Mouse (Mus musculus): ENCODE results near the gene Hspa8. TPM values are rescaled to one million over a fixed set of nuclear protein-coding genes. Genes with fewer than 3 reads are reported as not detected.
A peak's percentile ranks its signal among the peaks of the same experiment; 100 is the strongest.
"Not testable (repeated sequence)": the region's sequence is repeated elsewhere in the genome, so short reads cannot be mapped to it uniquely, and the experiment has no call there.

Gene Hspa8
- total RNA-seq, 2 experiments from 2014 or later: 686 to 753 TPM

GRCm38 (mm10) chr9:40781726-40782581, 18.8 kb upstream of the Hspa8 start:
- no peak for ATAC-seq (replicated peaks; ENCODE audit: low FRiP score, poor library complexity, severe bottlenecking)

DNA sequence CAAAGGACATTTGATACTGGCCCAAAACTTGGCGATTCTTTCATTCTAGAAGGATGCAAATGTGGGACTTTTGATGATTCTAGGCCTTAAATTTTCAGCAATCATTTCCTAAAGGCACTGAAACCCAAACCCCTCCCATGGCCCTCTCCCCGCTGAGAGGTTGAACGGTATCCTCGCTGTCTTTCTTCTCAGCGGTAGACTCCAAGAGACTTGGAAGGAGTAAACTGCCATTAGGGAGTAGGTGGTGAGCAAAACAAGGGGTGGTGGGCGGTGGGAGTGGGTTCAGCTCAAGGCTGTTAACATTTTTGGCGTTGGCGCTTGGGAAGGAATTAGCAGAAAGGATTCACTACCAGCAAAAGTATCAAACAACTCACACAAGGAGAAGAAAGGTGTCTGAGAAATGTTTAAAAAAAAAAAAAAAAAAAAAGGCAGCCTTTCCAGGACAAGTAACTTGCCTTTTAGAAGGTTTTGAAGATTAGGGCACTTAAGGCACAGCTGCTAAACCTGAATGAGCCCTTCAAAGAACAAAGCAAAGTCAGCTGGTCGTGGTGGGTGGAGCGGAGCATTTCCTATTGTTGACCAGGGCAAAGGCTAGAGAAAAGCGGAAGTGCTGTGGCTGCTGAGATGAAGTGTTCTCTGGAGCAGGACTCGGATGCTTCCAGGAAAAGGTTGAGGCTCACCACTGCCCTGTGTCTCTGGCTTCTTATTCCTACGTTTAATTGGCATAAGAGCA, 17.0 kb upstream of the Hspa8 start:
- ATAC-seq (replicated peaks; ENCODE audit: low FRiP score, poor library complexity, severe bottlenecking): no peak

DNA sequence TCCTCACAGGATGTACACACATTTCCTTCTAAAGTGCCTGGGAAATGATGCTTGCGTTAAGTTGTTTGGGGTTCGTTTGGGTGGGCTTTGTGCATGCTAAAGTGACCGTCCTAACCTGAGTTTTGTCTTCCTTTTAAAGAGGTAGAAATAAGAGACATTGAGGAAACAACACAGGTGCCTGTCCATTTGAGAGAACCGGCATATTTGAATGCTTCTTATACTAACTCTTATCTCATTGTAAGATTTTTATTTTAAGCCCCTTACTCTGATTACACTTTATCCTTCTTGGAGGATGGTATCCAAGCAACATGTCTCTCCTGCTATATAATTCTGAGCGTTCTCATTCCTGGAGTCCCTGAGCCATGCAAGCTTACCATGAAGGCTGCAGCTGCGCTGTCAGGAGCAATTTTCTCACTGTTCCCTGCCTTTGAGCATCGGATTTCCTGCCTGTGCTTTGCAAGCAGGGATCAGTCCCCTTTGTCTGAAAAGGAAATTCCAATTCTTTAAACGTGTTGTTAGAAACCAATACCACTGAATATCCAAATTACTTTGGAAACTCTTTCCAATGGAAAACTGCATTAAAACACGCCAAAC, 16.3 kb upstream of the Hspa8 start:
- no peak for ATAC-seq (replicated peaks; ENCODE audit: low FRiP score, poor library complexity, severe bottlenecking)

DNA sequence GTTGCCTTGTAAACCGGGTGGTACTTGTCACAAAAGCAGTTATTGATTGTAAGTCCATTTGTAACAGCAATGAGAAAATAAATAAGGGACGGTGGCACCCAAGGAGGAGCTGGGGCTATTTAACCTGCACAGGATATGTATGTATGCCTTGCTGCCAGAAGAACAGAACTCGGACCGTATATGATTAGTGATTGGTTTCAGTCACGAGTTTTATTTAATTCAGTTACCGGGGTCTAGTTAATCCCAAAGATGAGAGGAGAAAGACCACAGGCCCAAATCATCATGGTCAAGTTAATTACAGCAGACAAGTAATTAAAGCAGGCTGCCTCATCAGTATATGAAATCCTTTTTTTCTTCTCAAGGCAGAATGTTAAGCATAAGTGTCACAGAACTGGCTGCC, 15.3 kb upstream of the Hspa8 start:
- no peak for ATAC-seq (replicated peaks; ENCODE audit: low FRiP score, poor library complexity, severe bottlenecking)

DNA sequence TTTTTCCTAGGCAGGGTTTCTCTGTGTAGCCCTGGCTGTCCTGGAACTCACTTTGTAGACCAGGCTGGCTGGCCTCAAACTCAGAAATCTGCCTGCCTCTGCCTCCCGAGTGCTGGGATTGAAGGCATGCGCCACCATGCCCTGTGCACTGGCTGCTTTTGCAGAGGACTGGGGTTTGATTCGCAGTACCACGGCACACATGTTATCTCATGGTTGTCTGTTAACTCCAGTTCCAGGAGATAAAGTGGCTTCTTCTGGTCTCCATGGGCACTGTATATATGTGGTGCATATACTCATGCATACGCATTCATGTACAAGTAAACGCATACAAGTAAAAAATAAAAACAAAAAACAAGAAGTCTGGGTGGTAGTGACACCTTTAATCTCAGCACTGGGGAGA, 14.0 kb upstream of the Hspa8 start:
- ATAC-seq (replicated peaks; ENCODE audit: low FRiP score, poor library complexity, severe bottlenecking): not testable (repeated sequence)

- no peak for ATAC-seq (replicated peaks; ENCODE audit: low FRiP score, poor library complexity, severe bottlenecking)
Observed at GRCm38 (mm10) chr9:40791864-40792633, 8.7 kb upstream of the Hspa8 start.

- ATAC-seq (replicated peaks; ENCODE audit: low FRiP score, poor library complexity, severe bottlenecking): no peak
Observed at GRCm38 (mm10) chr9:40793581-40793980, 7.2 kb upstream of the Hspa8 start.

DNA sequence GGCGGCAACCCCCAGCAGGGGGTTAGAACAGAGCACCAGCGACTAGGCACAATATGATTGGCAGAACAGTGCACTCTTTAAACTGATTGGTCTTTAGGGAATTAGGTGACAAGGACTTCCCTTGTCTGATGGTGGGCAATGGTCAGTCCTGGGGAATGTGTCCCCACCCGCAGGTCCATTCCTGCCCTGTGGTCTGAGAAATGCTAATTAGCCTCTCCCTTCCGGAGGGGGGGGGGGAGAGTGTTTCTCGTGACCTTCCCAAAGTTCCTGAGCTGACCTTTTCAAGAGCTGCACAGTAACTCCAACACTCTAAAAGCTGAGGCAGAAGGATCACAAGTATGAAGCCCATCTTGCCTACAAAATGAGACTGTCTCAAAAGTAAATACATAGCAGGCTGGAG, 6.5 kb upstream of the Hspa8 start:
- ATAC-seq (replicated peaks; ENCODE audit: low FRiP score, poor library complexity, severe bottlenecking): no peak

GRCm38 (mm10) chr9:40794926-40795325, 5.9 kb upstream of the Hspa8 start:
- no peak for ATAC-seq (replicated peaks; ENCODE audit: low FRiP score, poor library complexity, severe bottlenecking)

- no peak for ATAC-seq (replicated peaks; ENCODE audit: low FRiP score, poor library complexity, severe bottlenecking)
Observed at GRCm38 (mm10) chr9:40795562-40795961, 5.2 kb upstream of the Hspa8 start.

DNA sequence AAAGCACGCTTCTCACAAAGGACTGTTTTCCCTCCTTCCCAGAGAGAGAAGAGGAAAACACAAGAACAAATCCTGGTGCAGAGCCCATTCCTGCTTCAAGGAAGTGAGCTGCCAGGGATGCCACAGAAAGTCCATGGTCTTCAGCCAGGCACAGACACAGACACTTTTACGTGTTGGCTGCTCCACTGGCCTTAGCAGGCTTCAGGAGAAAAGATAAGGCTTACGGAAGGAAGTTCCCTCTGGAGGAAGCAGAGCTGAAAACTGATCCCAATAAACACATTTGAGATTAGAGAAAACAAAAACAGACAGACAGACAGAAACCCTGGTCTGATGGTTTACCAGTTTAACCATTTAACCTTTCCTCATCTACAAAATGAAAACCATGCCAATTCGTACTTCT, 4.7 kb upstream of the Hspa8 start:
- ATAC-seq (replicated peaks; ENCODE audit: low FRiP score, poor library complexity, severe bottlenecking): no peak

DNA sequence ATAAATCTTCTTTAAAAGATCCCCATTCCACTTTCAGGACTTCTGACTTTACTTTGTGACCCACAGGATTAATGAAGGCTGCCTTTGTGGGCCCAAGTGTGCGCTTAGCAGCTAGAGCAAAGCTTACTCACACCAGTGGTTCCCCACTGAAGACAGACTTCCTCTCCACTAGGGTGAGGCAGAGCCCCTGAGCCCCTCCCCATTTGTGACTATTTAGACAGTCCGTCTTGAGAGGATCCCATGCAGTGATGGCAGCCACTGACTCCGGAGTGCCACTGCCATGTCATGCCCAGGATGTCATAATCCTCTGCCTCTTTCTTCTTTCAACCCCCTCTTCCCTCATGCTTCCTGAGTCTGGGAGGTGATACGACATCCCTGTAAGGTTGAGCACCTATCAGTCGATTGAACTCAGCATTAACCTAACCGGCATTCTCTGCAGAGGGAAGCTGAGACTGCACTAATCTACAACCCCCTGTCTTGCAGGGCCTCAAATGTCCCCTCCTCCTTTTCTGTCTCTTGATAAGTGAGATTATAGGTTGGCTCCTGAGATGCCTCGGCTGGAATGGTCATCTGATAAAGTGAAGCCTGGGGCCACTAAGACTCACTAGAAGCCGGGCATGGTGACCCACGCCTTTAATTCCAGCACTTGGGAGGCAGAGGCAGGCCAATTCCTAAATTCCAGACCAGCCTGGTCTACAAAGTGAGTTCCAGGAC, 2.4 kb upstream of the Hspa8 start:
- no peak for ATAC-seq (replicated peaks; ENCODE audit: low FRiP score, poor library complexity, severe bottlenecking)

DNA sequence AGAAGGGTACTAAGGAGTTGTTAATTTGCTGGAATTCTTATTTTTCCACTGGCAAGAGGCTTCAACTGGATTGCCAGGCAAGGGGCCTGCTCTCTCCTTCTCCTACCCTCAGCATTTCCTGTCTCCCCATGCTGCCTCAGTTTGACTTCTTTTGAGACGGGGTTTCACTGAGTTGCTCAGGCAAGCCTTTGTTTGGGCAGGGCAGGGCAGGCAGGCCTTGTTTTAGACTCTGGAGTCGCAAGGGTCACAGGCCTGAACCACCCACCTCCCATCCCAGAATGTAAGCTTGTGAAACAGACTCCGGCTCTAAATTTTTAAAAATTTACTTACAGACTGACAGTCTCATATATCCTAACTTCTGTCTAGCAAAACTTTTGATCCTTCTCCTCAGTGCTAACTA, 1.7 kb upstream of the Hspa8 start:
- no peak for ATAC-seq (replicated peaks; ENCODE audit: low FRiP score, poor library complexity, severe bottlenecking)

DNA sequence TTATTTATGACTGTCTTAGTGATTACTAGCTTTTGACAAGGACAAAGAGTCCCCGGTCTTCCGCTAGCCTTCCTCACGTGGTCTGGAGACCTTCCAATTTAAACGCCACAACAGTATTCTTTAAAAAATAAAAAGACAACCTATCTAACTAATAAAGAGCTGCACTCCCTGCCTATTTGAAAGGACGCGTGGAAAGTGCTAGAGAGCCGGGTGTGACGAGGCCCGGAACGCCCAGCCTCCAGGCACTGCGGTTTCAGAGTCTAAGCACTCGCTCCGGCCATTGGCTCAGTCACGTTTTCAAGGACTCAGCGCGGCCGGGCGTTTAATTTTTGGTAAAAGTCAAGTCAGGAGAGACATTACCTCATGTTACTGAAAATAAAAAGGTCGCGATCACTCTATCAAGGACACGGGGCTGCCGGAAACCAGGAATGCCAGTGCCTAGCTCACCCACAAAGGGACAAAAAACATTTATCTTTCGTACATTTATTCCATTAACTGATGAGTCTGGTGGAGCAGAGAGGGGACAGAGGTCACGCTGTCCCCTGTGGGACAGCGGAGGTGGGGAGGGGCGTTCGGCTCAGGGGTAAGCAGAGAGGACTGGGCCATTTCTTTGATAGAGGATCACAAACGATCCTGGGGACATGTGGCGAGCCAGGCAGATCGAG, 815 bp upstream of the Hspa8 start:
- peak; percentile 50 for ATAC-seq (replicated peaks; ENCODE audit: low FRiP score, poor library complexity, severe bottlenecking)

GRCm38 (mm10) chr9:40801614-40802532, 1.1 kb downstream of the Hspa8 start:
- ATAC-seq (replicated peaks; ENCODE audit: low FRiP score, poor library complexity, severe bottlenecking): not testable (repeated sequence)

DNA sequence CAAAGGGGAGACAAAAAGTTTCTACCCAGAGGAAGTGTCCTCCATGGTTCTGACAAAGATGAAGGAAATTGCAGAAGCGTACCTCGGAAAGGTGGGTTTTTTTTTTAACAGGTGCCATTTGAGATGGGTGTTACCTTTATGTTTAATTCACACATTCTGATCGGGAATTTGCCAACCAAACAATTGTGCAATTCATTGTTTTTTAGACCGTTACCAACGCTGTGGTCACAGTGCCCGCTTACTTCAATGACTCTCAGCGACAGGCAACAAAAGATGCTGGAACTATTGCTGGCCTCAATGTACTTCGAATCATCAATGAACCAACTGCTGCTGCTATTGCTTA, 1.7 kb downstream of the Hspa8 start:
- ATAC-seq (replicated peaks; ENCODE audit: low FRiP score, poor library complexity, severe bottlenecking): not testable (repeated sequence)

DNA sequence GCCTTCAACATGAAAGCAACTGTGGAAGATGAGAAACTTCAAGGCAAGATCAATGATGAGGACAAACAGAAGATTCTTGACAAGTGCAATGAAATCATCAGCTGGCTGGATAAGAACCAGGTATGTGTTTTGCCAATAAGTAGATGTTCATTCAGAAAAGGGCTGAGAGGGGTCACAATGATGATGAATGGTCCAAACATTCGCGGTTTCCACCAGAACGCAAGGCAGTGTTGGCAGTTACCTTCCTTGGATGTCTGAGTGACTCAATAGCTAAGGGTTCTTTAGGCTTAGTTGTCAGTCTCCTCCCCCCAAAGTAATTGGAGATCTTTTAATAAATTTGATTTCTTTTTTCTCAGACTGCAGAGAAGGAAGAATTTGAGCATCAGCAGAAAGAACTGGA, 3.8 kb downstream of the Hspa8 start:
- ATAC-seq (replicated peaks; ENCODE audit: low FRiP score, poor library complexity, severe bottlenecking): not testable (repeated sequence)

- ATAC-seq (replicated peaks; ENCODE audit: low FRiP score, poor library complexity, severe bottlenecking): 0 out of 2 replicates have a peak, but pooled peaks have one; percentile 23
Observed at GRCm38 (mm10) chr9:40805263-40805662, 4.5 kb downstream of the Hspa8 start.

Data from erythroid progenitor cell, adult 5-6 weeks (primary cell).